Mouse (Mus musculus): ENCODE data around the gene Ube2z. TPM values are rescaled to one million over a fixed set of nuclear protein-coding genes. Genes with fewer than 3 reads are reported as not detected.

Ube2z gene
- polyA plus RNA-seq, 2 experiments = 10.7 to 15.7 TPM

GRCm38 (mm10) chr11:96074351-96075176 lies 9.4 kb upstream of the Ube2z start:
- Histone ChIP-seq H3K27ac (peak overlapping the region; percentile 71), H3K4me3 (ENCODE audit: insufficient read depth in 1 of 2, low read depth in 2 of 2, low read length in 2 of 2) (peak overlapping the region; percentile 66 to 82), H3K36me3 (replicated peaks; ENCODE audit: control insufficient read depth, insufficient read depth, low read depth) (peaks cover 8% of the 10 kb centered on the region), H3K4me2 (ENCODE audit: low read depth) (peak overlapping the region; percentile 95), H3K27me3 (ENCODE audit: control insufficient read depth, insufficient read depth, low read length) (no peaks in the 10 kb centered on the region), H3K9ac (replicated peaks) (peak overlapping the region; percentile 84), H3K9me3 (ENCODE audit: control insufficient read depth, low read length) (no peaks in the 10 kb centered on the region), H3K4me1 (replicated peaks; ENCODE audit: control insufficient read depth in 2 of 2, insufficient read depth in 2 of 2, low read length in 1 of 2) (peaks cover 8 to 15% of the 10 kb centered on the region in 2 experiments)
- TF ChIP-seq EP300 (IDR thresholded peaks at IDR 0.05; ENCODE audit: low read depth) (no peak), CTCF (IDR thresholded peaks at IDR 0.05; ENCODE audit: low read depth) (no peak)
- WGBS (ENCODE audit: insufficient replicate concordance) = 9% methylated on average over 17 of the region's 17 CpGs
- DNase-seq (ENCODE audit: low read depth in 3 of 3, low spot score in 3 of 3) (no peak), ATAC-seq (ENCODE audit: insufficient read depth) (no peak)

DNA sequence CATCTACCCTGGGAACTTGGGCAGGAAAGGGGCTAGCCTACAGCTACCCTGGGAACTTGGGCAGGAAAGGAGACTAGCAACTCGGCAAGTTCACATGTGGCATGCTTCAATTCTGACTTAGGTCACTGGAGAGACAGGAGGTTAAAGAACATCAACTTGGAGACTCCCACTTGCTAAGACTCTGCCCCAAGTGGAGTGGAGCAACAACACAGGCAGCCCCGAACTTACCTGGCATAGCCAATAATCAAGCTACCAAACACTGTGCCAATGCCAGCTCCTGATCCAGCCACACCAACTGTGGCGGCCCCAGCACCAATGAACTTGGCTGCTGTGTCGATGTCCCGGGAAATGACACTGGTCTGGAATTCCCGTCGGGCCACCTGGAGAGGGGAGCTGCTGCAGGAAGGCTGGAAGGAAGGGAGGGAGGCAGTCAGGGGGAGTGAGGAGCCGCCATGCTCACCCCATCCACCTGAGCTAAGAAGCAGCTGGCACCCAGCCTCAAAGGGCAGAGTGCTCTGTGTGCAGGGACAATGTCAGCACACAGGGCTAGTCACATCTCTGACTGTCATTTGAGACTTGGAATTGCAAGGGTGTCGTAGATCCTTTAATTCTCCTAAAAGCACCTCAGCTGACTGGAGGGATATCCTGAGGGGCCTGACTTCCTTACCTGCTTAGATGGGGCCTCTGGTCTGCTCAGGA lies 8.3 kb upstream of the Ube2z start:
- no peaks in the 10 kb centered on the region for H3K9me3 ChIP-seq (ENCODE audit: control insufficient read depth, low read length)
- peak overlapping the region in 1 of 2 experiments; percentile 82; a peak in 2 of 4 replicates for H3K4me3 ChIP-seq (ENCODE audit: insufficient read depth in 1 of 2, low read depth in 2 of 2, low read length in 2 of 2)
- WGBS (ENCODE audit: insufficient replicate concordance) = 73% methylated on average over 6 of the region's 9 CpGs
- H3K27ac ChIP-seq = no peak overlapping the region
- H3K27me3 ChIP-seq (ENCODE audit: control insufficient read depth, insufficient read depth, low read length) = no peaks in the 10 kb centered on the region
- peaks cover 8% of the 10 kb centered on the region for H3K36me3 ChIP-seq (replicated peaks; ENCODE audit: control insufficient read depth, insufficient read depth, low read depth)
- peak overlapping the region; percentile 95 for H3K4me2 ChIP-seq (ENCODE audit: low read depth)
- no peak for TF ChIP-seq EP300 (IDR thresholded peaks at IDR 0.05; ENCODE audit: low read depth)
- TF ChIP-seq CTCF (IDR thresholded peaks at IDR 0.05; ENCODE audit: low read depth) = no peak
- H3K4me1 ChIP-seq (replicated peaks; ENCODE audit: control insufficient read depth in 2 of 2, insufficient read depth in 2 of 2, low read length in 1 of 2) = peaks cover 8 to 16% of the 10 kb centered on the region in 2 experiments
- ATAC-seq (ENCODE audit: insufficient read depth) (no peak), DNase-seq (ENCODE audit: low read depth in 3 of 3, low spot score in 3 of 3) (no peak)
- H3K9ac ChIP-seq (replicated peaks) = peak overlapping the region; percentile 9; the same call in 1 of the 2 replicates

DNA sequence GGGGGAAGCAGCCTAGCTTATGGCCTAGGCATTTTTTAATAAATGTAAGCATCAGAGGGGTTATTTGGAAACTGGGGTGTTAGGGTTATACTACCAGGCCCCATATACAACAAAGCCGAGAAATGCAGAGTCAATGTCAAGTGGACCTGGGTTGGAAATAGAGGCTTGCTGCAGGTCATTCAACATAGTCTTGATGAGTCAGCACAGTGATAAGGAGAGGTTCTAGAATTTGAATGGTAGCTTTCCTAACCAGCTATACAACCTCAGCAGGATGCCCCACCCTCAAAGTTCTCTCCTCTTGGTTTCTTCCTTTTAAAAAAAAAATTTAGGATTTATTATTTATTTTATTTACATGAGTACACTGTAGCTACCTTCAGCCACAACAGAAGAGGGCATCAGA lies 5.8 kb upstream of the Ube2z start:
- H3K4me1 ChIP-seq (replicated peaks; ENCODE audit: control insufficient read depth in 2 of 2, insufficient read depth in 2 of 2, low read length in 1 of 2) = peaks cover 0 to 11% of the 10 kb centered on the region in 2 experiments
- ATAC-seq (ENCODE audit: insufficient read depth) = no peak
- H3K4me2 ChIP-seq (ENCODE audit: low read depth) = no peak overlapping the region
- no peaks in the 10 kb centered on the region for H3K27me3 ChIP-seq (ENCODE audit: control insufficient read depth, insufficient read depth, low read length)
- no peak overlapping the region for H3K4me3 ChIP-seq (ENCODE audit: insufficient read depth in 1 of 2, low read depth in 2 of 2, low read length in 2 of 2)
- H3K9ac ChIP-seq (replicated peaks) = no peak overlapping the region
- DNase-seq (ENCODE audit: low read depth in 3 of 3, low spot score in 3 of 3) = no peak
- no peak overlapping the region for H3K27ac ChIP-seq
- TF ChIP-seq CTCF (IDR thresholded peaks at IDR 0.05; ENCODE audit: low read depth) (no peak), EP300 (IDR thresholded peaks at IDR 0.05; ENCODE audit: low read depth) (no peak)
- peaks cover 8% of the 10 kb centered on the region for H3K36me3 ChIP-seq (replicated peaks; ENCODE audit: control insufficient read depth, insufficient read depth, low read depth)
- 72% methylated on average over 1 of the region's 1 CpGs for WGBS (ENCODE audit: insufficient replicate concordance)
- no peaks in the 10 kb centered on the region for H3K9me3 ChIP-seq (ENCODE audit: control insufficient read depth, low read length)

- H3K9ac ChIP-seq (replicated peaks) = no peak overlapping the region
- no peak overlapping the region for H3K27ac ChIP-seq
- ATAC-seq (ENCODE audit: insufficient read depth) (no peak), DNase-seq (ENCODE audit: low read depth in 3 of 3, low spot score in 3 of 3) (no peak)
- H3K27me3 ChIP-seq (ENCODE audit: control insufficient read depth, insufficient read depth, low read length) = no peaks in the 10 kb centered on the region
- H3K9me3 ChIP-seq (ENCODE audit: control insufficient read depth, low read length) = no peaks in the 10 kb centered on the region
- H3K4me3 ChIP-seq (ENCODE audit: insufficient read depth in 1 of 2, low read depth in 2 of 2, low read length in 2 of 2) = no peak overlapping the region
- H3K4me1 ChIP-seq (replicated peaks; ENCODE audit: control insufficient read depth in 2 of 2, insufficient read depth in 2 of 2, low read length in 1 of 2) = peaks cover 4 to 15% of the 10 kb centered on the region in 2 experiments
- H3K36me3 ChIP-seq (replicated peaks; ENCODE audit: control insufficient read depth, insufficient read depth, low read depth) = peaks cover 8% of the 10 kb centered on the region
- TF ChIP-seq CTCF (IDR thresholded peaks at IDR 0.05; ENCODE audit: low read depth) (no peak), EP300 (IDR thresholded peaks at IDR 0.05; ENCODE audit: low read depth) (no peak)
- WGBS (ENCODE audit: insufficient replicate concordance) = 83% methylated on average over 7 of the region's 7 CpGs
- no peak overlapping the region for H3K4me2 ChIP-seq (ENCODE audit: low read depth)
These were observed 5.2 kb upstream of the Ube2z start for GRCm38 (mm10) chr11:96070353-96070752.

DNA sequence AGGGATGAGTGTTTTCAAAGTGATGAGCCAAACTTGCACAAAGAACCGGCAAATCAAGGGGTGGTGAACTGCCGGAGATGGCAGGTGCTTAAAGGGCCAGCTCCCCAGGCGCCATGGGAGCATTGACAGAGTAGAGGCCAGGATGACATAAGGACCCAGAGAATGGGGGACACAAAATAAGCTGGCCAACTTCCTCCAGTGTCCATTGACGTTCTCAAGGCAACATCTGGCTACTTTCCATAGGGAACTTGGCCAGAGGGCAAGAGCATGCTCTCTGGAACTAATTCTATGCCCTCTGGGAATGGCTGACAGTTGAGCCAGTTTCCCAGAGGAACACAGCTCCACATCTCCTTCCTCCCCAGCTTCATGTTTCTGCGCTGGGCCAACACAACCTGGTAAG lies 3.0 kb upstream of the Ube2z start:
- Histone ChIP-seq H3K9ac (replicated peaks) (no peak overlapping the region), H3K4me3 (ENCODE audit: insufficient read depth in 1 of 2, low read depth in 2 of 2, low read length in 2 of 2) (no peak overlapping the region), H3K4me2 (ENCODE audit: low read depth) (no peak overlapping the region), H3K27me3 (ENCODE audit: control insufficient read depth, insufficient read depth, low read length) (no peaks in the 10 kb centered on the region), H3K27ac (no peak overlapping the region), H3K4me1 (replicated peaks; ENCODE audit: control insufficient read depth in 2 of 2, insufficient read depth in 2 of 2, low read length in 1 of 2) (peaks cover 10 to 17% of the 10 kb centered on the region in 2 experiments), H3K9me3 (ENCODE audit: control insufficient read depth, low read length) (no peaks in the 10 kb centered on the region), H3K36me3 (replicated peaks; ENCODE audit: control insufficient read depth, insufficient read depth, low read depth) (peaks cover 6% of the 10 kb centered on the region)
- 64% methylated on average over 5 of the region's 5 CpGs for WGBS (ENCODE audit: insufficient replicate concordance)
- DNase-seq (ENCODE audit: low read depth in 3 of 3, low spot score in 3 of 3) (no peak), ATAC-seq (ENCODE audit: insufficient read depth) (no peak)
- TF ChIP-seq CTCF (IDR thresholded peaks at IDR 0.05; ENCODE audit: low read depth) (no peak), EP300 (IDR thresholded peaks at IDR 0.05; ENCODE audit: low read depth) (no peak)

Data from liver, embryonic 14.5 days (tissue).